Mouse (Mus musculus): ENCODE data around the gene Stag1. TPM values are rescaled to one million over a fixed set of nuclear protein-coding genes. Genes with fewer than 3 reads are reported as not detected.

Gene Stag1
- polyA plus RNA-seq, 1 experiment, result not detected

DNA sequence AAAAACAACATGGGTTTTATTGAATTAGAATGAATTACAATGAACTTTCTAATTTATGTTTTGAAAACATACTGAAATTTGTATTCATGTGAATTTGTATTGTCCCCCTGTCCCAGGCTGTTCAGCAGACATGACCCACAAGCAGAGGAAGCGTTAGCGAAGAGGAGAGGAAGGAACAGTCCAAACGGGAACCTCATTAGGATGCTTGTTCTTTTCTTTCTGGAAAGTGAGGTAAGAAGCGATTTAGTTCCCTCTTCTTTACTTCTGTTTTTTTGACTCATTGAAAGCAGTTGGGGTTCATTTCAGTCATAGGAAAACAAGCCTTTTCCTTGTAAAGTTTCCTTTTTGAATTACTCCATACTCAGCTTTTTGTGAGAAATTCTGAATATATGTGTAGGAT, 268.4 kb downstream of the Stag1 start:
- 78% methylated on average over 4 of the region's 4 CpGs for WGBS
- Histone ChIP-seq H3K4me1 (ENCODE audit: control insufficient read depth, insufficient read depth, low read length) (no peaks in the 10 kb centered on the region), H3K4me3 (ENCODE audit: insufficient read depth, low read depth, low read length) (no peak overlapping the region), H3K27ac (ENCODE audit: insufficient read depth, low read depth, low read length) (no peak overlapping the region)
- no peak for TF ChIP-seq POLR2A (IDR thresholded peaks at IDR 0.05; ENCODE audit: insufficient read depth, low read depth, low read length)
- TF ChIP-seq CTCF (IDR thresholded peaks at IDR 0.05; ENCODE audit: insufficient read depth, low read depth, low read length), result no peak

DNA sequence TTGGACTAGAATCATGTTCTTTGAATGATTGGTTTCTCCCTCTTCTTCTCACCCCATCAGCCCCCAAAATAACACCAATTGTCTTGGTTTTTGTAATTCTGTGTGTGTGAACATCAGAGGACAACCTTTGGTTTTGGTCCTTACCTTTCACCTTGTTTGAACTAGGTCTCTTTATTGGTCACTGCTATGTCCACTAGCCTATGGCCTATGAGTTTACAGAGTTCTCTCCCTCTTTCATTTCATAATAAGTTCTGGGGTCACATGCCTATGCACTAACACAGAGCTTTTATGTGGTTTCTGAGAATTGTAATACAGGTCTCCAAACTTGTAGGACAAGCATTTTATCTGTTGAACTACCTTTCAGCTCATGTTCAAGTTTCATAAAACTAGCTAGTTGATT, 272.0 kb downstream of the Stag1 start:
- no peak for TF ChIP-seq CTCF (IDR thresholded peaks at IDR 0.05; ENCODE audit: insufficient read depth, low read depth, low read length)
- TF ChIP-seq POLR2A (IDR thresholded peaks at IDR 0.05; ENCODE audit: insufficient read depth, low read depth, low read length), result no peak
- Histone ChIP-seq H3K27ac (ENCODE audit: insufficient read depth, low read depth, low read length) (no peak overlapping the region), H3K4me1 (ENCODE audit: control insufficient read depth, insufficient read depth, low read length) (no peaks in the 10 kb centered on the region), H3K4me3 (ENCODE audit: insufficient read depth, low read depth, low read length) (no peak overlapping the region)

GRCm38 (mm10) chr9:100896111-100896510, 298.5 kb downstream of the Stag1 start:
- TF ChIP-seq POLR2A (IDR thresholded peaks at IDR 0.05; ENCODE audit: insufficient read depth, low read depth, low read length), result no peak
- TF ChIP-seq CTCF (IDR thresholded peaks at IDR 0.05; ENCODE audit: insufficient read depth, low read depth, low read length), result no peak
- WGBS, result 92% methylated on average over 1 of the region's 1 CpGs
- Histone ChIP-seq H3K27ac (ENCODE audit: insufficient read depth, low read depth, low read length) (no peak overlapping the region), H3K4me1 (ENCODE audit: control insufficient read depth, insufficient read depth, low read length) (no peaks in the 10 kb centered on the region), H3K4me3 (ENCODE audit: insufficient read depth, low read depth, low read length) (no peak overlapping the region)

- no peak overlapping the region for H3K4me3 ChIP-seq (ENCODE audit: insufficient read depth, low read depth, low read length)
- no peaks in the 10 kb centered on the region for H3K4me1 ChIP-seq (ENCODE audit: control insufficient read depth, insufficient read depth, low read length)
- whole genome bisulfite sequencing, result 79% methylated on average over 4 of the region's 4 CpGs
- no peak overlapping the region; the same call in 1 of the 2 replicates for H3K27ac ChIP-seq (ENCODE audit: insufficient read depth, low read depth, low read length)
- no peak for TF ChIP-seq POLR2A (IDR thresholded peaks at IDR 0.05; ENCODE audit: insufficient read depth, low read depth, low read length)
- TF ChIP-seq CTCF (IDR thresholded peaks at IDR 0.05; ENCODE audit: insufficient read depth, low read depth, low read length), result no peak
Measured at GRCm38 (mm10) chr9:100898042-100898441, 300.4 kb downstream of the Stag1 start.

- H3K4me3 ChIP-seq (ENCODE audit: insufficient read depth, low read depth, low read length), result no peak overlapping the region
- no peak overlapping the region for H3K27ac ChIP-seq (ENCODE audit: insufficient read depth, low read depth, low read length)
- H3K4me1 ChIP-seq (ENCODE audit: control insufficient read depth, insufficient read depth, low read length), result no peaks in the 10 kb centered on the region
- TF ChIP-seq CTCF (IDR thresholded peaks at IDR 0.05; ENCODE audit: insufficient read depth, low read depth, low read length), result no peak
- no peak for TF ChIP-seq POLR2A (IDR thresholded peaks at IDR 0.05; ENCODE audit: insufficient read depth, low read depth, low read length)
Measured at GRCm38 (mm10) chr9:100910352-100910751, 312.8 kb downstream of the Stag1 start.

GRCm38 (mm10) chr9:100917111-100917510, 319.5 kb downstream of the Stag1 start:
- WGBS, result 13% methylated on average over 2 of the region's 2 CpGs
- Histone ChIP-seq H3K4me1 (ENCODE audit: control insufficient read depth, insufficient read depth, low read length) (no peaks in the 10 kb centered on the region), H3K27ac (ENCODE audit: insufficient read depth, low read depth, low read length) (no peak overlapping the region), H3K4me3 (ENCODE audit: insufficient read depth, low read depth, low read length) (no peak overlapping the region)
- TF ChIP-seq CTCF (IDR thresholded peaks at IDR 0.05; ENCODE audit: insufficient read depth, low read depth, low read length), result no peak
- TF ChIP-seq POLR2A (IDR thresholded peaks at IDR 0.05; ENCODE audit: insufficient read depth, low read depth, low read length), result no peak

- Histone ChIP-seq H3K27ac (ENCODE audit: insufficient read depth, low read depth, low read length) (no peak overlapping the region), H3K4me1 (ENCODE audit: control insufficient read depth, insufficient read depth, low read length) (no peaks in the 10 kb centered on the region), H3K4me3 (ENCODE audit: insufficient read depth, low read depth, low read length) (no peak overlapping the region)
- TF ChIP-seq CTCF (IDR thresholded peaks at IDR 0.05; ENCODE audit: insufficient read depth, low read depth, low read length) (no peak), POLR2A (IDR thresholded peaks at IDR 0.05; ENCODE audit: insufficient read depth, low read depth, low read length) (no peak)
- 94% methylated on average over 4 of the region's 4 CpGs for WGBS
Measured at GRCm38 (mm10) chr9:100926629-100927028, 329.0 kb downstream of the Stag1 start.

DNA sequence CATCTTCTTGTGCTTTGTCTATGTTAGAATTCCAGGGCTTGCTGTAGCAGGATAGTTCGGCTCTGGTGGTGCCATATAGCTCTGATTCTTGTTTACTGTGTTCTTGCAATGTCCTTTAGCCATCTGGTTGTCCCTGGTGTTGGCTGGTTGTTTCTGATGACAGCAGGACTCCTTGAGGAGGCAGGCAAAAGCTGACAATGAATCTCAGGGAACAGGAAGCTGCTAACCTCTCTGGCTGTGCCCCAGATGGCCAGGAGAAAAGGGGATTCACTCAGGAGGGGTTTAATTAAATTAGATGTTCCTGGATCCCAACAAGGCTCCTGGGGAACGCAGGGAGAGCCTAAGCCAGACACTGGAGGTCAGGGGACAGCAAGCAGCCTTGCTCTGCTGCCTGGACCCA, 344.4 kb downstream of the Stag1 start:
- H3K27ac ChIP-seq (ENCODE audit: insufficient read depth, low read depth, low read length), result no peak overlapping the region
- 61% methylated on average over 2 of the region's 2 CpGs for WGBS
- no peak overlapping the region for H3K4me3 ChIP-seq (ENCODE audit: insufficient read depth, low read depth, low read length)
- no peaks in the 10 kb centered on the region for H3K4me1 ChIP-seq (ENCODE audit: control insufficient read depth, insufficient read depth, low read length)
- TF ChIP-seq CTCF (IDR thresholded peaks at IDR 0.05; ENCODE audit: insufficient read depth, low read depth, low read length) (no peak), POLR2A (IDR thresholded peaks at IDR 0.05; ENCODE audit: insufficient read depth, low read depth, low read length) (no peak)

GRCm38 (mm10) chr9:100944677-100945365, 347.2 kb downstream of the Stag1 start:
- no peak for TF ChIP-seq CTCF (IDR thresholded peaks at IDR 0.05; ENCODE audit: insufficient read depth, low read depth, low read length)
- TF ChIP-seq POLR2A (IDR thresholded peaks at IDR 0.05; ENCODE audit: insufficient read depth, low read depth, low read length), result no peak
- WGBS, result 93% methylated on average over 5 of the region's 5 CpGs
- Histone ChIP-seq H3K4me1 (ENCODE audit: control insufficient read depth, insufficient read depth, low read length) (no peaks in the 10 kb centered on the region), H3K27ac (ENCODE audit: insufficient read depth, low read depth, low read length) (no peak overlapping the region), H3K4me3 (ENCODE audit: insufficient read depth, low read depth, low read length) (no peak overlapping the region)

DNA sequence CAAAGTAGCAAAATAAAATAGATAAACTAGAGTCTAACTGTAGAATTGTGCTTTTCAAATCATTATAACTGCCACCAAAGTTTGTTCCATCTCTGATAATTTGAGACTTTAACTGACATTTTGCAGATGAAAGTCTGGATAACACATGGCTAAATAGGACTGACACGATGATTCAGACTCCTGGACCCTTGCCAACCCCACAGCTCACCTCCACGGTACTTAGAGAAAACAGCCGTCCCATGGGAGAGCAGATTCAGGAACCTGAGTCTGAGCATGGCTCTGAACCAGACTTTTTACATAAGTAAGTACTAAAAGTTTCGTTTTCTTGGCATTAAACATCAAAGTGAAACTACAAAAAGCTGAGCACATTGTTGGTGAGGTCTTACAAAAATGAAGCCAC, 353.9 kb downstream of the Stag1 start:
- Histone ChIP-seq H3K4me1 (ENCODE audit: control insufficient read depth, insufficient read depth, low read length) (no peaks in the 10 kb centered on the region), H3K4me3 (ENCODE audit: insufficient read depth, low read depth, low read length) (no peak overlapping the region), H3K27ac (ENCODE audit: insufficient read depth, low read depth, low read length) (no peak overlapping the region)
- TF ChIP-seq CTCF (IDR thresholded peaks at IDR 0.05; ENCODE audit: insufficient read depth, low read depth, low read length) (no peak), POLR2A (IDR thresholded peaks at IDR 0.05; ENCODE audit: insufficient read depth, low read depth, low read length) (no peak)
- 64% methylated on average over 4 of the region's 4 CpGs for WGBS

All from olfactory bulb, adult 2 months (tissue).